Comparison of ENCODE assay signal across 26 mouse cellular contexts in the genomic region with DNA sequence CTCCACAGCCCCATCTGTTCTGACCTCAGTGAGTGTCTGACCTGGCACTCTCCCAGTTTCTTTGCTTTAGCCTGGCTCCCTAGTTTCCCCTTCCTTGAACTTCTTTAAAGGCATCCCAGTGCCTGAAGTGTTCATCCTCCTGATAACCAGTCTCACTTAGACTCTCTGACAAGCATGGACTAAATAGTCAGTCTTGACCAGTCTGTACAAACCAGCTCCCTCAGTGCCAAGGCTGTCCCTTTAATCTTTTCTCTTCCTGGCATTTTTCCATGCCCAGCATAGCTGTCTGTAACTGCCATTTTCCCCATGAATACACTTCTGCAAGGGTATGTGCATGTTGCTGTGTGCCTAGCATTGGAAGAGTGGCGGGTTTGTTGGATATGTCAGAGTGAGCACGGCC. TPM values are rescaled to one million over a fixed set of nuclear protein-coding genes. Genes with fewer than 3 reads are reported as not detected.
A peak's percentile ranks its signal among the peaks of the same experiment; 100 is the strongest.
DNase-seq lines count a peak whose midpoint lies in the region; ATAC-seq lines count a peak whose summit lies in the region.
"Had no signal": no experiment of that assay in that cellular context is flagged by ENCODE, and none has a peak within 500 bp of the region (broad histone marks: within the 10 kb centered on the region; RNA-seq: fewer than 3 reads in every experiment).

No protein-coding gene starts in this region.

- peaks cover 27% of the 10 kb centered on the region for H3K4me1 ChIP-seq in heart, embryonic 16.5 days (ENCODE audit: control insufficient read depth, insufficient read depth, low read length)
- no peaks in the 10 kb centered on the region for H3K4me1 ChIP-seq in midbrain, embryonic 16.5 days (ENCODE audit: control insufficient read depth, insufficient read depth, low read length)
- no peaks in the 10 kb centered on the region for H3K4me1 ChIP-seq in midbrain, embryonic 15.5 days
- H3K4me1 ChIP-seq: forebrain, embryonic 12.5 days; hindbrain, embryonic 10.5 days had no signal

- no peak overlapping the region for H3K9ac ChIP-seq in heart, embryonic 16.5 days (ENCODE audit: low read length)
- 0 out of 2 replicates have a peak overlapping the region, but pooled peaks have one; percentile 6 for H3K9ac ChIP-seq in midbrain, embryonic 16.5 days (ENCODE audit: low read depth, low read length)
- no peak overlapping the region for H3K9ac ChIP-seq in midbrain, embryonic 15.5 days
- H3K9ac ChIP-seq: embryonic facial prominence, embryonic 12.5 days; forebrain, embryonic 12.5 days; forebrain, postnatal 0 days; hindbrain, embryonic 14.5 days had no signal

- H3K27ac ChIP-seq in heart, embryonic 16.5 days (ENCODE audit: low read length) = peak overlapping the region; percentile 78
- no peak overlapping the region for H3K27ac ChIP-seq in midbrain, embryonic 16.5 days (ENCODE audit: low read length)
- no peak overlapping the region for H3K27ac ChIP-seq in midbrain, embryonic 15.5 days
- H3K27ac ChIP-seq: embryonic facial prominence, embryonic 12.5 days; forebrain, embryonic 12.5 days; hindbrain, embryonic 10.5 days; hindbrain, embryonic 14.5 days had no signal

- H3K4me3 ChIP-seq in heart, embryonic 16.5 days (ENCODE audit: low read length) = no peak overlapping the region
- H3K4me3 ChIP-seq in midbrain, embryonic 16.5 days (ENCODE audit: low read depth, low read length) = no peak overlapping the region
- no peak overlapping the region for H3K4me3 ChIP-seq in midbrain, embryonic 15.5 days
- H3K4me3 ChIP-seq: embryonic facial prominence, embryonic 12.5 days; forebrain, embryonic 12.5 days; gastrocnemius, adult 2 months; hindbrain, embryonic 10.5 days had no signal

- 86% methylated on average over 2 of the region's 2 CpGs for WGBS in heart, embryonic 16.5 days
- 89% methylated on average over 2 of the region's 2 CpGs for WGBS in midbrain, embryonic 16.5 days
- WGBS in midbrain, embryonic 15.5 days = 94% methylated on average over 2 of the region's 2 CpGs

- H3K4me2 ChIP-seq in heart, embryonic 16.5 days (ENCODE audit: low read depth, low read length) = no peak overlapping the region
- H3K4me2 ChIP-seq in midbrain, embryonic 16.5 days (ENCODE audit: low read length) = no peak overlapping the region
- no peak overlapping the region for H3K4me2 ChIP-seq in midbrain, embryonic 15.5 days
- H3K4me2 ChIP-seq: embryonic facial prominence, embryonic 12.5 days; forebrain, embryonic 12.5 days; heart, embryonic 11.5 days; hindbrain, embryonic 14.5 days had no signal

- no peaks in the 10 kb centered on the region for H3K27me3 ChIP-seq in heart, embryonic 16.5 days (ENCODE audit: control insufficient read depth, insufficient read depth, low read length)
- no peaks in the 10 kb centered on the region for H3K27me3 ChIP-seq in midbrain, embryonic 16.5 days (ENCODE audit: control insufficient read depth, insufficient read depth, low read depth, low read length)
- H3K27me3 ChIP-seq in midbrain, embryonic 15.5 days (replicated peaks) = no peaks in the 10 kb centered on the region
- H3K27me3 ChIP-seq: embryonic facial prominence, embryonic 12.5 days; forebrain, embryonic 12.5 days; Patski had no signal

- DNase-seq in adrenal gland, postnatal 14 days = peak; percentile 24
- DNase-seq in adrenal gland, adult 18-20 months (ENCODE audit: low spot score in 2 of 2) = no peak
- no peak for DNase-seq in heart, adult 9 months (ENCODE audit: low spot score in 2 of 2)
- DNase-seq in embryo, embryonic 11 days = no peak
- DNase-seq: adrenal gland, adult 8-10 months; B cell, adult 2 months; cerebellum, adult 11 months; cerebellum, adult 8-10 months; cerebellum, postnatal 14 days; forebrain, postnatal 0 days; gastrocnemius, adult 2 months; gastrocnemius, postnatal 25 days; heart, postnatal 14 days had no signal

- no peaks in the 10 kb centered on the region for H3K9me3 ChIP-seq in heart, embryonic 16.5 days (replicated peaks; ENCODE audit: control insufficient read depth, low read length)
- H3K9me3 ChIP-seq in midbrain, embryonic 16.5 days (replicated peaks; ENCODE audit: control insufficient read depth, low read length, poor library complexity, severe bottlenecking) = no peaks in the 10 kb centered on the region
- no peaks in the 10 kb centered on the region for H3K9me3 ChIP-seq in midbrain, embryonic 15.5 days
- H3K9me3 ChIP-seq: embryonic facial prominence, embryonic 12.5 days; forebrain, embryonic 12.5 days; G1E; hindbrain, embryonic 10.5 days had no signal

- H3K36me3 ChIP-seq in heart, embryonic 16.5 days (ENCODE audit: control insufficient read depth, insufficient read depth) = peaks cover 4% of the 10 kb centered on the region
- peaks cover 3% of the 10 kb centered on the region; the same call in 1 of the 2 replicates for H3K36me3 ChIP-seq in midbrain, embryonic 16.5 days (ENCODE audit: control insufficient read depth, insufficient read depth, low read length)
- 0 out of 2 replicates have a peak, but pooled peaks cover 4% of the 10 kb centered on the region for H3K36me3 ChIP-seq in midbrain, embryonic 15.5 days (replicated peaks)
- H3K36me3 ChIP-seq: forebrain, embryonic 12.5 days had no signal

- ATAC-seq in heart, embryonic 16.5 days (replicated peaks; ENCODE audit: extremely low read depth, insufficient read depth, low FRiP score) = no peak
- no peak for ATAC-seq in midbrain, embryonic 16.5 days
- ATAC-seq in midbrain, embryonic 15.5 days (replicated peaks) = no peak
- ATAC-seq: activated CD4-positive, CD25-positive, alpha-beta regulatory T cell, adult 4 months; CD4-positive, CD25-positive, alpha-beta regulatory T cell, adult 4 months; forebrain, postnatal 0 days; intestine, embryonic 16.5 days; Patski had no signal

RNA-seq across cellular contexts. Expression of gene Nqo1, which starts 17.9 kb away (rescaled TPM):
- total RNA-seq in adrenal gland, postnatal 14 days (2021) = 4.2 and 5.2 TPM in 2 replicates
- total RNA-seq in adrenal gland, adult 18-20 months (2021) = 1 to 10 TPM; 6.0 to 6.2 TPM
- 19.3 and 31.6 TPM in 2 replicates for polyA plus RNA-seq in heart, embryonic 16.5 days (2015; fragmentation: Nextera tagmentation; extraction: Ambion mirVana)
- 5.3 and 7.1 TPM in 2 replicates for polyA plus RNA-seq in midbrain, embryonic 16.5 days (2015; fragmentation: Nextera tagmentation; extraction: Ambion mirVana)
- 4.1 and 5.5 TPM in 2 replicates for polyA plus RNA-seq in midbrain, embryonic 15.5 days (2015; fragmentation: Nextera tagmentation; extraction: Ambion mirVana)

RNA-seq across cellular contexts. Expression of gene Nob1, which starts 39.8 kb away (rescaled TPM):
- 31.0 and 35.6 TPM in 2 replicates for total RNA-seq in adrenal gland, postnatal 14 days (2021)
- 10 to 100 TPM; 32.2 to 40.8 TPM for total RNA-seq in adrenal gland, adult 18-20 months (2021)
- 55.1 and 55.5 TPM in 2 replicates for polyA plus RNA-seq in heart, embryonic 16.5 days (2015; fragmentation: Nextera tagmentation; extraction: Ambion mirVana)
- polyA plus RNA-seq in midbrain, embryonic 16.5 days (2015; fragmentation: Nextera tagmentation; extraction: Ambion mirVana) = 67.8 and 73.1 TPM in 2 replicates
- 68.0 and 70.0 TPM in 2 replicates for polyA plus RNA-seq in midbrain, embryonic 15.5 days (2015; fragmentation: Nextera tagmentation; extraction: Ambion mirVana)

RNA-seq across cellular contexts. Expression of gene Wwp2, which starts 51.1 kb away (rescaled TPM):
- 27.7 and 38.3 TPM in 2 replicates for total RNA-seq in adrenal gland, postnatal 14 days (2021)
- 10 to 100 TPM; 32.7 to 33.2 TPM for total RNA-seq in adrenal gland, adult 18-20 months (2021)
- polyA plus RNA-seq in heart, embryonic 16.5 days (2015; fragmentation: Nextera tagmentation; extraction: Ambion mirVana) = 30.3 and 31.4 TPM in 2 replicates
- polyA plus RNA-seq in midbrain, embryonic 16.5 days (2015; fragmentation: Nextera tagmentation; extraction: Ambion mirVana) = 39.0 and 42.7 TPM in 2 replicates
- polyA plus RNA-seq in midbrain, embryonic 15.5 days (2015; fragmentation: Nextera tagmentation; extraction: Ambion mirVana) = 43.0 and 44.3 TPM in 2 replicates
